Mouse (Mus musculus) layer of hippocampus, adult 9-11 months (tissue): ENCODE results near the gene V1rd19.
"Not testable (repeated sequence)": the region's sequence is repeated elsewhere in the genome, so short reads cannot be mapped to it uniquely, and the experiment has no call there.

Experiments
- DNase-seq: peaks from one replicate; pipeline ENCODE4 v3.0.0; 2022

Gene V1rd19

DNA sequence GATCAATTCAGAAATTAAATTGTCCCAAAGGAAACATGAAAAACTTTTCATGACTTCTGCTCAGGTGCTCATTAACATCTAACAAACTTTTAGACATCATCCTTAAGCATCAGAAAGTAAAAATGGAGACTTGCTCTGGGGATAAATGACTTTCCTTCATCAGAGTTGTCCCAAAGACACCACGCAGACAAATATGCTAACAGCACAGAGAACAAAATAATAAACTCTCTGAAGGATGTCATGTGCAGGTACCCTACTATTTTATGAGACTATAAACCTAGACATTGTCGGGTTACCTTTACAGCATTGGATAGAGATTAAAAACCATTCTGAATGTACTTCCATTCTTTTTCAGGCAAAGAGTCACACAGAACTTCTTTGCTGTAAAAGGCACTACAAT lies at the start of gene V1rd19:
TSS of gene V1rd19 (plus strand) at position 301 of the 400 bp plus-strand sequence.
- no peak for DNase-seq

DNA sequence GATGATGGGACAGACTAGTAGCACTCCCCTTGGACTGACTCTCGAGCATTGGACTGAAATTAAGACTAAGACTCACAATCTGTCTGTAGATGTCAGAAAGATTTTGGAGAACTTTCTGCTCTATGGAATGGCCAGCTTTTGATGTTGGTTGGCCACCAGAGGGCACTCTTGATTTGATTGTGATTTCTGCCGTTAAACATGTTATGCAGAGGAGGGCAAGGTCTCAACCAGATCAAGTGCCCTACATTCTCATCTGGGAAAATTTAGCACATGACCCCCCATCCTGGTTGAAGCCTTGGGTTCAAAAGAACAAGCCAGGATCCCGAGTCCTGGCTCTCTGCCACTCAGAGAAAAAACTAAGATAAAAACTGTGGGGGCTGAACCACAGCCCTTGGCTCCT lies 33.4 kb upstream of the V1rd19 start:
- DNase-seq: peak; percentile 7

DNA sequence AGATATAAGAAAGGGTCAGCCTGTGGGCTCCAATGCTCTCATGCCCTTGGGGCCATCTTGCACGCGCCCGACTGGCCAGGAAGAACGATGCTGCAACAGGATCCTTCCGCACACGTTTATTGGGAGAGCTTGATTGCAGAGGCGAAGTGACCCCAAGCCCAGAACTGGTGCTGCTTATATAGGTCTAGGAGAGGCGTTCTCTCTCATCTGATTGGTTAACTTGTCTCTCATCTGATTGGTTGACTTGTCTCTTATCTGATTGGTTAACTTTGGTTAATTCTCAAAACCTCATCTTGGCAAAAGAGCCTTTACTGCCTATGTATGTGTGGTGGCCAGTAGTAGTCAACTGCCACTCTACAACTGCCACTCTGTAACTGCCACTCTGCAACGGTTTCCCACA lies 27.2 kb upstream of the V1rd19 start, which contains the start of gene Vmn1r181:
TSS of gene Vmn1r181 (plus strand) at position 301 of the 400 bp plus-strand sequence.
- not testable (repeated sequence) for DNase-seq

DNA sequence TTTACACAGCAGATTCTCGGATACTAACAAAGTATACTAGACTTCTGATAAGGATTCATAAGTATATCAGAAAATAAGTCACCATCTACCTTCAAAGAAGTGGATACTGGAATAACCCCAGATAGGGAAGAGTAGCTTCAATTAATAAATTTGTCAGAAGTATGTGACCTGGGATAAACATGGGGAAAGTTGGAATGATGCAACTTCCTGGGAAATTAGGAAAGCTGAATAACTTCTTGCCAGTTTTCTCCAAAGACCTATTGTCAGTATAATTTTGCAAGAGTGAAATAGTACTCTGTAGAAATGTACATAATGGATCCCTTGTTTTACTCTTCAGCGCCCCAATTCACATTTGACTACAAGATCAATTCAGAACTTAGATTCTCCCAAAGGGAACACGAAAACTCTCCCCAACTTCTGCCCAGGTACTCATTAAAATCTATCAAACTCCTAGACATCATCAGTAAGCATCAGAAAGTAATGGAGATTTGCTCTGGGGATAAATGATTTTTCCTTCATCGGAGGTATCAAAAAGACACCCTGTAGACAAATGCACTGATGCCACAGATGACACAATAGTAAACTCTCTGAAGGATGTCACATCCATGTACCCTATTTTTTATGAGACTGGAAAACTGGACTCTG lies 51.3 kb downstream of the V1rd19 start, which contains the start of gene Vmn1r183:
TSS of gene Vmn1r183 (plus strand) at position 595 of the 645 bp plus-strand sequence.
- DNase-seq: no peak
